Mouse (Mus musculus) cerebral cortex, adult 2 months (tissue): Measurements from ENCODE around the gene Gm4884.

Source experiments
- WGBS: fragments of 180-500 bp; shearing (Covaris S2); methylation state at CpG from one replicate; pipeline ENCODE4 v1.1.7; 2018; 5-methylcytosine and 5-hydroxymethylcytosine counted together

Gm4884 gene

GRCm38 (mm10) chr7:41032419-41032818, at the start of gene Gm4884:
Gene Gm4884 (plus strand): TSS chr7:41032719.
- WGBS: 90% methylated on average over 1 of the region's 1 CpGs

GRCm38 (mm10) chr7:40987243-40987642, 45.3 kb upstream of the Gm4884 start, which contains the start of gene 4930433I11Rik:
Gene 4930433I11Rik (plus strand): TSS chr7:40987543.
- WGBS: 79% methylated on average over 1 of the region's 1 CpGs

- 67% methylated on average over 3 of the region's 3 CpGs for WGBS
Observed at GRCm38 (mm10) chr7:41044058-41044457, 11.5 kb downstream of the Gm4884 start.
